Mouse (Mus musculus): ENCODE measurements at regions not wholly inside any gene's neighbourhood (a gene's known extent, or its start where the extent isn't known, plus 50 kb on each side); places are given as distances from the start of the nearest gene placed in this dataset.

DNA sequence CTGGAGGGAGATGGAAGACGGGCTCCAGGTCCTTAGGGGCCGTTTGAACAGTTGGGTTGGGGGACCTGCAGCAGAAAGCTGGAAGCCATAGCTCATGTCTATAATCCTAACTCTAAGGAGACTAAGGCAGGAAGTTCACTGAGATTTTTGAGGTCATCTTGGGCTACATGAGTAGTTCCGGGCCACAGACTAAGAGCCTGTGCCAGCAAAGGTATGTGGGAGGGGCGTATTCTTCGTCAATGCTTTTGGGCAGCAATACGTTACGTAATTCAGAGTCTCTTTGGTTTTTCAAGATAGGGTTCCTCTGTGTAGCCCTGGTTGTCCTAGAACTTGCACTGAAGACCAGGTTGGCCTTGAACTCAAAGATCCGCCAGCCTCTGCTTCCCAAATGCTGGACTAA lies 57.9 kb upstream of the Pim1 start:
- TF ChIP-seq CTCF (IDR thresholded peaks at IDR 0.05; ENCODE audit: extremely low read depth, insufficient read depth, insufficient read length, insufficient replicate concordance): no peak
- TF ChIP-seq POLR2A (IDR thresholded peaks at IDR 0.05; ENCODE audit: low read depth, low read length): no peak
